Mouse (Mus musculus): ENCODE data around the gene Cga.
"Not testable (repeated sequence)": the region's sequence is repeated elsewhere in the genome, so short reads cannot be mapped to it uniquely, and the experiment has no call there.

Cga gene

DNA sequence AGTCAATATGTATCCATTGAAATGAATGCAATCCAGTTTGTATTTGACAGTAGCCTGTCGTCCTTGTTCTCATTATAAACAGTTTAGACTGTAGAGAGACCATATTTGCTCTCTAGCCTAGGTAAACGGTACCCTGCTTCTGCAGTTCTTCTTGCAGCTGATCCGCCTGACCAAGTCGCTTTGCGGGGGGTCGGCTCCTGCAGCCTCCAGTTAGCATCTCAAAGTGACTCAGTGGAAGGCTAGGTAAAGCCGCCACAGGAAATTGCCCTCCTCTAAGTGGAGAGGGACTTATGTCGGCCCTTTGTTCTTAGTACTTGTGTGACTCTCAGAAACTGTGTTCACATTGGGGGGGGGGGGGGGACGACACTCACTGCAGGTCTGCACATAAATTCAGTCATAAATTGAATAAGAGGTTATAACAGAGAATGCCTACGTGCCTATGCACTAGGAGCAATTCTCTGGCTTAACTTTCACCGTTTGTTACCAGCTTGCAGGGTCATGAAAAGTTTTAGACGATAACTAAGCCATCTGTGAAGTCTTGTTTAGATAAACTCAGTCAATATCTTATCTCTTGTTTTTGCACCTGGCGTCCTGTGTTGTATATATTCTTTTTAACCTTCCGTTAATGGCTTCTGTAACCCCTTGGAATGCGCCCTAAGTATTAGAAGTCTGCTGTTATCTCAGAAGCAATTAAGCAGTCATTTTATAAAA lies 4.3 kb upstream of the Cga start:
- ATAC-seq (ENCODE audit: insufficient number of reproducible peaks, low FRiP score, low TSS enrichment): no peak

DNA sequence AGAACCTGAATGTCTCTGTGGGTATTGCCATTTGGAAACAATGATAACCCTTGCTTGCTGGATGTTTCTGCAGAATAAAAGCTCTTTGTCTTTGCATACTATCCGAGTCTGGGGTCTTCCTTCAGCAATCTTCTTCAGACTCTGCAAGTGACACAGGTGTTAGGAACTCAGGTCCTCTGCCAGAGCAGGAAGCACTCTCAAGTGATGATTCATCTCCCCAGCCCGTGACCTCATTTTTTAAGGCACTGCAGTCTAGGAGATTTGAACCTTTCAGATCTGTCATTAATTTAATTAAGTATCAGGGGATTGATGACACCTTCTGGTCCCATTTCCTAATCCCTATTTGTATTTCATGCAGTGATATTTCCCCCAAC lies 3.8 kb upstream of the Cga start:
- no peak for ATAC-seq (ENCODE audit: insufficient number of reproducible peaks, low FRiP score, low TSS enrichment)

DNA sequence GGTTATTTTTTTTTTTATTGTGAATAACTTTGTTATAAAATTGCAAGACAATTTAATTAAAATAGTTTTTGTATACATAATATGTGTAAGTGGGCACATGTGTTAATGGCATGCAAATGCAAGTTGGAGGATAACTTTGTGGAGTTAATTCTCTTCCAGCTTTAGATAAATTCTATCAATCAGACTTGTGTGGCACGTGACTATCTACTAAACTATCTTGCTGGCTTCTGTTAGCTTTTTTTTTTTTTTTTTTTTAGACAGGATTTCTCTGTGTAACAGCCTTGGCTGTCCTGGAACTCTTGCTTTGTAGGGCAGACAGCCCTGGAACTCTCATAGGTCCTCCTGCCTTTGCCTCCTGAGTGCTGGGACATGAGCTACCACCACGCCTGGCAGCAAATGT lies 4.9 kb downstream of the Cga start:
- no peak for ATAC-seq (ENCODE audit: insufficient number of reproducible peaks, low FRiP score, low TSS enrichment)

DNA sequence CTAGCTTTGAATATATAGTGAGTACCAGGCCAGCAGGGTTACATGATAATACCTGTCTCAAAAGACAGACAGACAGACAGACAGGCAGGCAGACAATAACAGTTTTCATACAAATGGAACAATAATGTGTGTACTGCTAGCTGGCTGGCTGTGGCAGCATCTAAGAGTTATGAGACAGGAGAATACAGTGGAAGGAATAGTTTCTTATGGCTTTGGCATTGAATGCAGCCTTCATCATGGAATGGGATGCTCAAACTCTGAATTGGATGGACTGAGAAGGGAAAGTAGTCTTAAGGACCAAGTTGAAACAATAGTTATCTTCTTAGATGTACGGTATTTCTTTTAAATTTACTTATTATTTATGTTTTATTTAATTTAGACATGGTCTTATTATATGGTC lies 5.7 kb downstream of the Cga start:
- no peak for ATAC-seq (ENCODE audit: insufficient number of reproducible peaks, low FRiP score, low TSS enrichment)

DNA sequence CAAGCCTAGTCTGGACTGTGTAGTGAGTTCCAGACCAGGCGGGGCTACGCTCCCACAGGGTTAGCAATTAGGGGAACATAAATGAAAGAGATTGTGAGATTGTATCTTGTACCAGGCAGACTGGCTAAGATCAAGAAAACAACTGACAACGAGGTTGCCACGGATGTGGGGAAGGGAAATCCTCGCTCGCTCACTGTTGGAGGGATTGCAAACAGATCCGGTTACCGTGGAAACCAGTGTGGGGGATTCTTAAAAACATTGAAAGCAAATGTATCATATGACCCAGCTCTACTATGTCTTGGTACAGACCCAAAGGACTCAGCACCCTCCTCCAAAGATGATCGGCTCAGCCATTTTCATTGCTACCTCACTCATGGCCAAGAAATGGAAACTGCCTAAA lies 6.6 kb downstream of the Cga start:
- no peak for ATAC-seq (ENCODE audit: insufficient number of reproducible peaks, low FRiP score, low TSS enrichment)

DNA sequence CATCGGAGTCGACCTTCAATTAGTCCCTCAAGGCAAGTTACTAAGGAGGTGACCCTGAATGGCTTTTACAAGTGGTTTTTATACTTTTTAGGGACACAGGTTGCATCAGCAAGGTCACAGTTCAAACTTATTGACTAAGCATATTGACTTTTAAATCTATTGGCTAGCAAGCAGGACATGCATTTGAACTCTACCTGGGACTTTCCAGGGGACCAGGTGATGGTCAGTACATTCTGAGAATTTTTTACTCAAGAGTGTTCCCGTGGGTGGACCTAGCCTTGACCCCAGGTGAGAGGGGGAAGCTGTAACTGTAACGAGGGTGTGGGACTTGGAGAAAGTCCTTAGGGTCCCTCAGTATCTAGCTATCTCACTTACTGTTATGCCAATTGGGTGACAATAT lies 7.6 kb downstream of the Cga start:
- ATAC-seq (ENCODE audit: insufficient number of reproducible peaks, low FRiP score, low TSS enrichment): no peak

DNA sequence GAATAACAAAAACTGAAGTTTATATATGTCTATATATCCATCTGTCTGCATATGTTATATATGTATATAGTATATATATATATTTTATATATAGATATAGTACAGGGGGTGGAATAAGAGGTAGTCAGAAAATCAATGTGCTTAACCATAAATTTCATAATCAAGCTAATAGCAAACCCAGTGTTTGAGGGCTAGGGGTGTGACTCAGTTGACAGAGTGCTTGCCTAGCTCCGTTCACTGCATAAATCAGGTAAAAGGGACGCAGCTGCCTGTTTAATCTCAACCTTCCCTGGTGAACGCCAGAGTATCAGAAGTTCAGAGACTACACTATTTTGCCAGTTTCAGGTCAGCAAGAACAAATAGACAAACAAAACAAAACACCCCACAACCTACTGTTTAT lies 8.0 kb downstream of the Cga start:
- not testable (repeated sequence) for ATAC-seq (ENCODE audit: insufficient number of reproducible peaks, low FRiP score, low TSS enrichment)

DNA sequence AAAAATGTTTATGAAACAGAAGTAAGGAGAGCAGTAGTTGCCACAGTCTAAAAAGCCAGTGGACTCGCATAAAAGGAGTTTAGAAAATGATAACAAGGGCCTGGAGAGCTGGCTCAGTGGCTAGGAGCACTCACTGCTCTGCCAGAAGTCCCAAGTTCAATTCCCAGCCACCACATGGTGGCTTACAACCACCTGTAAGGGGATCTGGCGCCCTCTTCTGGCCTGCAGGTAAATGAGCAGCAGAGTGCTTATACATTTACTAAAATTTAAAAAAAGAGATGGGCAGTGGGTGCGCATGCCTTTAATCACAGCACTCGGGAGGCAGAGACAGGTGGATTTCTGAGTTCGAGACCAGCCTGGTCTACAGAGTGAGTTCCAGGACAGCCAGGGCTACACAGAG lies 11.8 kb downstream of the Cga start:
- ATAC-seq (ENCODE audit: insufficient number of reproducible peaks, low FRiP score, low TSS enrichment): no peak

DNA sequence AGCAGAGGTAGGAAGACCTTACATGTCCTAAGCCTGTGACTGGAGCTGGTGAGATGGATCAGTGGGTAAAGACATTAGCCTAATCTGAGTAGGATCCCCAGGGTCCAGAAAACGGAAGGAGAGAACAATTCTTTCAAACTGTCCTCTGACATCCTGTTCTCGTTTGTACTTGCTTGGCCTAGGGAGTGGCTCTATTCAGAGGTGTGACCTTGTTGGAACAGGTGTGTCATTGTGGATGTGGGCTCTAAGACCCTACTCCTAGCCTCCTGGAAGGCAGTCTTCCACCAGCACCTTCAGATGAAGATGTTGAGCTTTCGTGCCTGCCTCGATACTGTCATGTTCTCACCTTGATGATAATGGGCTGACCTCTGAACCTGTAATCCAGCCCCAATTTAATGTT lies 12.6 kb downstream of the Cga start:
- ATAC-seq (ENCODE audit: insufficient number of reproducible peaks, low FRiP score, low TSS enrichment): no peak

DNA sequence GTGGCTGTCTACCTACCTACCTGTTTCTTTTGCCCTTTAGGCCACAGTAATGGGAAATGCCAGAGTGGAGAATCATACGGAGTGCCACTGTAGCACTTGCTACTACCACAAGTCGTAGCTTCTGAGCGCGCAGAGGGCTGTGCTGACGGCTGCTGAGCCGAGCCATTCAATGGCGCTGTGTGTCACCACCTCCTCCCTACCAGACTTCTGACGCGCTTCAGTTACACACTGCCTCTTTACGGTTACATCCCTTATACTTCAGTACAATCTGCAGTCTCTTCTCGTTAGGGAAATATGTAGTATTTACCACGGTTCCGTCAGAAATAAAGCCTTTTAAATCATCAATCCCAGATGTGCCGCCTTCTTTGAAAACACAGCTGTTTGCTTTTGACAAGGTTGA lies 13.4 kb downstream of the Cga start:
- ATAC-seq (ENCODE audit: insufficient number of reproducible peaks, low FRiP score, low TSS enrichment): no peak

DNA sequence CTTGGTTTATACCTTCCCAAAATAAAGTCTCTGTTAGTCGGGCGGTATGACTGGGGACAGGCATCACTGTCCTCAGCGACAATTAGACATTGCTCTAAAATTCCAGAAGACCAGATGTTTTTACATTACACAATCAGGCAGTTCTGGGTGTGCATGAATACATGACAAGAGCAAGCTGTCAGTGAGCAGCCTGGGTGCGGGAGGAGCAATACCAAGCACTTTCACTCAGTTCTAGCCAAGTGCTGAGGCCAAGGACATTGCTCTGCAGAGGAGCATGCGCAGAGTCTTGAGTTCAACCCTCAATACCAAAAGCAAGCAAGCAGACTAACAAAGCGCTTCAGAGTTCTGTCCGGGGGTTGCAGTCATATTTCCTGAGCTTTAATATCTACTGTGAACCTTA lies 14.5 kb downstream of the Cga start:
- no peak for ATAC-seq (ENCODE audit: insufficient number of reproducible peaks, low FRiP score, low TSS enrichment)

DNA sequence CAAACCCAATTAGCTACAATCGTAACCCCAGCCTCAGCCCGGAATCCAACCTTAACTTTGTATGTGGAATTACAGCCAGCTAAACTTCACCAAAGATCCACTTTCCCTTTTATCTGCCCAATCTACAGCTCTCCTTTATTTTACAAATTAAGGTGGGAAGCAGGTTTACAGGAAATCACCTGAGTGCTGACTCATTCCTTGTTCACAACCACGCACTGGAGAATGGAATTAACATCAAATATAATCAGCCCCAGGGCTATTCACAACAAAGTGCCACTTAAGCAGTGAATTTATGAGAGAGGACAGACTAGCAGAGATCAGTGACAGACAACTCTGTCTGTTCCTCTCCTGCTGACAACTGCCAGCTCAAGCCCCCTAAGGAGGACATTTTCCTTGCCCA lies 17.8 kb downstream of the Cga start:
- ATAC-seq (ENCODE audit: insufficient number of reproducible peaks, low FRiP score, low TSS enrichment): no peak

DNA sequence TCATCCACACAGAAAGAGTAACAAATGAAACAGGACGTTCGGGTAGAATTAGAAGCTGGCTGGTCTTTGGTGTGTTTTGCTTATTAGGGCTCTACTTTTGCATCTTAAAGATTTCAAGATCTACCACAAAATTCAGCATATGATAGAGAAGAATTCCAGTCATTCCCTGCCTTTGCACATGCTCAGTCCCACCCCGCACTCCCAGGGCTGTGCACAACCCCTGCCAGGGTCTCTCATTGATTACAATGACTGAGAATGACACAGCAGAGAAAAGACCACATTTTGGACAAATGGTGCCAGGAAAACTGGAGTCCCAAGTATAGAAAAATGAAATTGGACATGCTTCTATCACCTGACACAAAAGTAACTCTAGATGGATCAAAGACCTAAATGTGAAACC lies 18.6 kb downstream of the Cga start:
- no peak for ATAC-seq (ENCODE audit: insufficient number of reproducible peaks, low FRiP score, low TSS enrichment)

DNA sequence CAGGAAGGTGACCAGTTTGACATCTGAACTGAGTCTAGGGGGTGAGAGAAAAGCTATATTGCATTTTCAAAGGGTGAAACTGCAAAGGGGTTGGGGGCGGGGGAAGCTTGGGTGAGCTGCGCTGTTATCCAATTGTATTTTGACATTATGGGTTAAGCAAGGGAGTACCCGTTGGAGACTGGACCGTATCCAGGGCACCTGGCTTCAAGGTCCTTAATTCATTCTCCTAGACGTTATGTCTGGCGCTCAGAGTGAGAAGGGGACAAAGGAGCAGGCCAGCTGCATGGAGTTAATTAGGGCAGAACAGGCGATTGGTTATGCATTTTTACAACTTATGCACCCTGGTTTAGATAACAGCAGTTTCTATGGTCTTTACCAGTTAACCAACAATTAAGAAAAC lies 23.8 kb downstream of the Cga start:
- no peak for ATAC-seq (ENCODE audit: insufficient number of reproducible peaks, low FRiP score, low TSS enrichment)

DNA sequence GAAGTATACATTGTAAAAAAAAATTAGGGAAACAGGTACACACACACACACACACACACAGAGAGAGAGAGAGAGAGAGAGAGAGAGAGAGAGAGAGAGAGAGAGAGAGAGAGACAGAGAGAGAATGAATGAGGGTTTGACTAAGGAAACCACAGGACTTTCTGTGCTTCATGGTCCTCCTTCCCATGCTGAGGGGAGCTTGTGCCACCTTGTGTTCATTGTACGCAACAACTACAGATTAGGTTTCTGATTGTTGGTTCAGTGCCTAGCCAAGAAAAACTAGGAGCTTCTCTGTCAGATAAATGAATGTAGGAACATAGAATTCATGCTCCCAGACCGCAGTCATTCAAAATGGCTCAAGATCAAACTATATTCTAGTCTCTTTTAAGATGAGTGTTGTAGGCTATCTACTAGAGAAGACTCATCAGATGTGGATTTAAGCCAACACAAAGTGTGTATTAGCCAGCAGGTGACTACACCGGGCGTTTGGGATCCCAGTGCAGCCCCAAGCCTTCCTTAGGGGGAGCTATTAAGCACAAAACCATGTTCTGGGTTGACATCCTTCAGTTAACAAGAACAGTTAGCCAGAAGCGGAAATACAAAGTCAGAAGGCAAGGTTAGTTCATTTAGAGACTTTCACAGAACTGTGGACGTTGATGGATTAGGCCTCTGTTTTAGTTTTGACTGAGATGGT lies 28.7 kb downstream of the Cga start:
- ATAC-seq (ENCODE audit: insufficient number of reproducible peaks, low FRiP score, low TSS enrichment): 0 out of 2 replicates have a peak, but pooled peaks have one; percentile 80

DNA sequence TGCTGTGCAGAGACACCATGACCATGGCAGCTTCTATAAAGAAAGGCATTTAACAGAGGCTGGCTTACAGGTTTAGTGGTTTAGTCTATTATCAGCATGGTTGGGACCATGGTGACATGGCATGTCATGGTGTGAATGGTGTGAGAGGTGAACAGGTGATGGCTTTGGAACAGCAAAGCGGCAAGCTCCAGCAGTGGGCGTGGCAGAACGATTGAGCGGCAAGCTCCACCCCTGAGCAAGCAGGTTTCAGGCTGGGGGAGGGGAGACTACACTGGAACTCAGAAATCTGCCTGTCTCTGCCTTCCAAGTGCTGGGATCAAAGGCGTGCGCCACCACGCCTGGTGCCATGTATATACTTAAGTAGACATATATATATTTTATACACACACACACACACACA lies 34.8 kb downstream of the Cga start:
- not testable (repeated sequence) for ATAC-seq (ENCODE audit: insufficient number of reproducible peaks, low FRiP score, low TSS enrichment)

DNA sequence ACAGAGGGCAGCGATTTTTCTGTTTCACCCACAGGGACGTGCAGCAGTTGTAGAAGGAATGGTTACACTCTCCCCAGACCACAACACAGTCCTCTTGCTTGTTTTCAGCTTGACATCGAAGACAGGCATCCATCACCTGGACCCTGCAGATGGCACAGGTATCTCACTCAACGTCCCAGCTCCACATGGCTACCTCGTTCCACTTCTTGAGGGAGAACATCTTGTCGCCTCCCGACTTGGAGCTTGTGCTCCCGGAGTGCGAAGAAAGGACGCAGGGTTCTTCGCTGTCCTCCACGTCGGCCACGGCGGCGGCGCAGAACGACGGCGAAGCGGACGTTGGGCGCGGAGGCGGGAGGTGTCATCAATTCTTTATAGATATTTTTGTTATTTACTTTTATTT lies 47.5 kb downstream of the Cga start:
- no peak for ATAC-seq (ENCODE audit: insufficient number of reproducible peaks, low FRiP score, low TSS enrichment)

DNA sequence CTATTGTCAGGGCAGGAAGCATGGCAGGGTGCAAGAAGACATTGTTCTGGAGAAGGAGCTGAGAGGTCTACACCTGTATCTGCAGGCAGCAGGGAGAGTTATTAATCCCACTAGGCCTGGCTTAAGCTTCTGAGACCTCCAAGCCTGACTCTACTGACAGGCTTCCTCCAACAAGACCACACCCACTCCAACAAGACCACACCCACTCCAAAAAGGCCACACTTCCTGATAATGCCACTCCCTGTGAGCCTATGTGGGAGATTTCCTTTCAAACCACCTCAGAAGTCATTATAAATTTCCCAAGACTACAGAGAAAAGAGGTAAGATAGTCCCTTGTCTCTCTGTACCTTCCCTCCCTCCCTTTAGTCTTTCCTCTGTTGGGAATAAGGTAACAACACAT lies 53.6 kb downstream of the Cga start:
- ATAC-seq (ENCODE audit: insufficient number of reproducible peaks, low FRiP score, low TSS enrichment): no peak

DNA sequence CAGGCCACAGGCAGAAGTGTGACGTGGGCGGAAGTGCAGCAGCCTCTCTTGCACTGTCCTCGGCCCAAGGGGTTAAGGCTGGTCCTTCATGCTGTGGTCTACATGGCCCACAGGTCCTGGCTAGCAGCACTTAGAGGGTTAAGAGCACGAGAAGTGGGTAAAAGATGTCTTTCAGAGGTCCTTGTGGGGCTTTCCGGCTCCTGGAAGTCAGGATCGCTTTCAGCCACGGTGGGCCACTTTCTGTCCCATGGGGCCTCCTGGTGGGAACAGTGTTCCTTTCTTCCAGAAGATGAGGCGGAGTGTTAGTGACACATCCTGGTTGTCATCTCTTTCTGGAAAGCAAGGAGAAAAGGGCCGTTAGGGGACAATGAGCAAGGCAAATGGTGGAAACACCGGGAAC lies 60.1 kb downstream of the Cga start:
- ATAC-seq (ENCODE audit: insufficient number of reproducible peaks, low FRiP score, low TSS enrichment): no peak

Measured in cerebellum, adult (tissue).